Mouse (Mus musculus): Measurements from ENCODE around the gene Gm11213.

DNA sequence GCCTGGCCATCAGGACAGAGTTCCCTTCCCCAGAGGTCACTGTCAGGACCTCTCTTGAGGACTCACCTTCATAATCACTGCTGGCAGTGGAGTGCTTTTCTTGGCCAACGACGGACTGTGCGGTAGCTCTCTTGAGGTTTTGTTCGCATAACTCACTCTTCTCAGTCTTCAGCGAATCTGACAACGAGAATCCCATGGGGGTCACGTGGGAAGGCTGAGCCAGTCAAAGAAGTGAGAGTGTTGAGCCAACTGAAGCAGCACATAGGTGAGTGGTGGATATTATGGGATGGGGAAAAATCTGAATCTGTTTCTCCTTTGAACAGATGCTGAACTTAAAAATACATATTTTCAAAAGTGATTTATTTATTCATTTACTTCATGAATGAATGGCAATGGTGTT lies 3.3 kb upstream of the Gm11213 start:
- TF ChIP-seq POLR2A (IDR thresholded peaks at IDR 0.05; ENCODE audit: control insufficient read depth, low read depth, low read length) (no peak), CTCF (IDR thresholded peaks at IDR 0.05; ENCODE audit: control insufficient read depth, insufficient read depth, insufficient replicate concordance, low read depth, low read length) (no peak)
